Comparison of ENCODE assay signal across 16 mouse cellular contexts in the genomic region with DNA sequence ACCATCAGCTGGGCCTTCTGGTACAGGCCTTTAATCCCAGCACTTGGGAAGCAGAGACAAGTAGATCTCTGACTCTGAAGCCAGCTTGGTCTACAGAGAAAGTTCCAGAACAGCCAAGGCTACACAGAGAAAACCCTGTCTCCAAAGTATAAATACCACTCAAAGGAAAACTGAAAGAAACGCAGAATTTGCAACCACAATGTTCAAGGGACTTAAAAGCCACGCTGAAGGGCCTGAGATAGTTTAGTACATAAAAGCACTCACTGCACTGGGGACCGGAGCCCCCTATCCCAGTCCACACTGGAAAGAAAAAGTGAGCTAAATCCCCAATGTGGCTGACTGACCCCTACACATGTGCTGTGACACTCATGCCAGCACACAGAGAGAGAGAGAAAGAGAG.
"Had no signal": no experiment of that assay in that cellular context is flagged by ENCODE, and none has a peak within 500 bp of the region (broad histone marks: within the 10 kb centered on the region; RNA-seq: fewer than 3 reads in every experiment).

No protein-coding gene starts in this region.

- H3K4me2 ChIP-seq: liver, embryonic 11.5 days; liver, embryonic 15.5 days; midbrain, embryonic 11.5 days; midbrain, embryonic 15.5 days; stomach, embryonic 15.5 days had no signal

- H3K27ac ChIP-seq: kidney, postnatal 0 days; layer of hippocampus, adult 2 months; limb, embryonic 10.5 days; liver, embryonic 15.5 days; macrophage; midbrain, embryonic 15.5 days; stomach, embryonic 15.5 days had no signal

- H3K36me3 ChIP-seq: limb, embryonic 10.5 days; liver, embryonic 15.5 days; midbrain, embryonic 15.5 days; stomach, embryonic 15.5 days had no signal

- H3K4me3 ChIP-seq: layer of hippocampus, adult 2 months; limb, embryonic 10.5 days; liver, embryonic 15.5 days; megakaryocyte, embryonic 14.5 days; midbrain, embryonic 15.5 days; stomach, embryonic 15.5 days had no signal

- DNase-seq: kidney, adult 9 months; kidney, postnatal 4 days; lung, adult 2 months; right cerebral cortex, postnatal 14 days; thymus, postnatal 14 days had no signal

- ATAC-seq: lung, postnatal 0 days; midbrain, embryonic 15.5 days had no signal

- H3K9me3 ChIP-seq: limb, embryonic 10.5 days; liver, embryonic 15.5 days; megakaryocyte, embryonic 14.5 days; midbrain, embryonic 15.5 days; stomach, embryonic 15.5 days had no signal

- H3K9ac ChIP-seq: liver, embryonic 15.5 days; midbrain, embryonic 15.5 days; stomach, embryonic 15.5 days had no signal

- H3K4me1 ChIP-seq: liver, embryonic 15.5 days had no signal

- H3K27me3 ChIP-seq: megakaryocyte, embryonic 14.5 days; stomach, embryonic 15.5 days had no signal
